Mouse (Mus musculus) CH12.LX (cell line): ENCODE data around the gene Calml3. TPM values are rescaled to one million over a fixed set of nuclear protein-coding genes. Genes with fewer than 3 reads are reported as not detected.

Experiments used
- DNase-seq: peaks from one replicate; pipeline ENCODE4 v3.0.0-alpha.2; 2013; ENCODE audit errors: extremely low read depth
- H3K27ac ChIP-seq: 2 replicates; pipeline ENCODE4 v1.5.1; 2012; ENCODE audit warnings: low read depth, mild to moderate bottlenecking, control low read depth, moderate library complexity; ENCODE audit not compliant: insufficient read depth
- H3K27me3 ChIP-seq: replicated peaks from 2 replicates; pipeline ENCODE3; 2012; ENCODE audit warnings: inconsistent platforms
- H3K36me3 ChIP-seq, 2 experiments: replicated peaks in 1 of 2; 2 replicates each; pipeline versions ENCODE3 to v1.6.1; 2012; ENCODE audit warnings: inconsistent platforms in 1 of 2, low read length in 1 of 2, mild to moderate bottlenecking in 1 of 2, mixed read lengths in 1 of 2, moderate library complexity in 1 of 2; ENCODE audit not compliant: control insufficient read depth in 1 of 2, insufficient read depth in 1 of 2
- H3K4me1 ChIP-seq, 2 experiments: 2 replicates each; pipeline ENCODE4 v1.6.1; 2012; ENCODE audit warnings: inconsistent platforms in 1 of 2, moderate library complexity in 1 of 2; ENCODE audit not compliant: insufficient read depth in 2 of 2, control insufficient read depth in 1 of 2
- H3K4me2 ChIP-seq: 2 replicates; pipeline ENCODE4 v1.6.1; 2012; ENCODE audit warnings: low read depth, mild to moderate bottlenecking, control low read depth; ENCODE audit not compliant: poor library complexity, insufficient read depth, severe bottlenecking
- H3K4me3 ChIP-seq, 3 experiments: fragments of 150-350 bp in 1 of 3; sonication (generic) in 1 of 3; replicated peaks in 1 of 3; 2 replicates each; pipeline versions ENCODE3 to v1.5.1; 2011 to 2012; ENCODE audit warnings: low read depth in 2 of 3, low read length in 2 of 3, mild to moderate bottlenecking in 2 of 3, moderate library complexity in 2 of 3, control low read depth in 1 of 3, improper control_type of control experiment in 1 of 3, inconsistent platforms in 1 of 3, mixed read lengths in 1 of 3; ENCODE audit not compliant: poor library complexity in 1 of 3
- H3K79me2 ChIP-seq: replicated peaks from 2 replicates; pipeline ENCODE4 v1.6.1; 2012; ENCODE audit warnings: mild to moderate bottlenecking, moderate library complexity; ENCODE audit not compliant: control insufficient read depth, poor library complexity, insufficient read depth, severe bottlenecking; ENCODE audit errors: extremely low read depth
- H3K9ac ChIP-seq: 2 replicates; pipeline ENCODE4 v1.6.1; 2012; ENCODE audit warnings: low read depth, mild to moderate bottlenecking, control low read depth, moderate library complexity; ENCODE audit not compliant: insufficient read depth
- H3K9me3 ChIP-seq: replicated peaks from 2 replicates; pipeline ENCODE3; 2012; ENCODE audit warnings: low read length, inconsistent platforms, mixed read lengths
- ELF1 ChIP-seq: IDR thresholded peaks from 2 replicates; pipeline ENCODE4 v1.6.1; 2014; ENCODE audit warnings: low read depth, mild to moderate bottlenecking, inconsistent platforms, low read length, improper control_type of control experiment
- EP300 ChIP-seq: IDR thresholded peaks from 2 replicates; pipeline ENCODE4 v1.6.1; 2011; ENCODE audit warnings: low read length, improper control_type of control experiment
- ETS1 ChIP-seq: conservative IDR thresholded peaks from 2 replicates; pipeline ENCODE4 v1.6.1; 2012; ENCODE audit warnings: low read depth, mild to moderate bottlenecking, inconsistent platforms, low read length, improper control_type of control experiment, moderate library complexity
- MAX ChIP-seq: IDR thresholded peaks from 2 replicates; pipeline ENCODE4 v1.6.1; 2011; ENCODE audit warnings: low read length, improper control_type of control experiment
- POLR2AphosphoS2 ChIP-seq: IDR thresholded peaks from 2 replicates; pipeline ENCODE4 v1.6.1; 2011; ENCODE audit warnings: low read depth, low read length, improper control_type of control experiment
- SIN3A ChIP-seq: IDR thresholded peaks from 2 replicates; pipeline ENCODE4 v1.6.1; 2012; ENCODE audit warnings: low read length, improper control_type of control experiment, inconsistent platforms
- SMC3 ChIP-seq: IDR thresholded peaks from 2 replicates; pipeline ENCODE4 v1.6.1; 2011; ENCODE audit warnings: low read depth, low read length, improper control_type of control experiment
- TBP ChIP-seq: conservative IDR thresholded peaks from 2 replicates; pipeline ENCODE4 v1.6.1; 2011; ENCODE audit warnings: low read depth, low read length, improper control_type of control experiment
- UBTF ChIP-seq: IDR thresholded peaks from 2 replicates; pipeline ENCODE4 v1.6.1; 2012; ENCODE audit warnings: low read depth, mild to moderate bottlenecking, inconsistent platforms, low read length, improper control_type of control experiment, moderate library complexity
- dilution Hi-C: fragments of 300-500 bp; cut with MboI; formaldehyde crosslinking; loops from 2 replicates; pipeline ENCODE4 v1.14.3; 2020; ENCODE audit warnings: low sequenced_read_pairs; ENCODE audit not compliant: extremely low pct_unique_long_range_greater_than_20kb, extremely low pct_ligation_motif_present
- in situ Hi-C: fragments of 300-500 bp; cut with MboI; formaldehyde crosslinking; loops from 3 replicates; pipeline ENCODE4 v1.14.3; 2019; ENCODE audit warnings: low sequenced_read_pairs, low pct_ligation_motif_present, low pct_unique_long_range_greater_than_20kb, mixed read lengths
- polyA plus RNA-seq: library from polyadenylated mRNA; unstranded; fragments of >175 nt; gene quantifications from 2 replicates; pipeline ENCODE4 v1.2.1, GENCODE M21; 2012; ENCODE audit warnings: low read depth; ENCODE audit not compliant: insufficient read length
- total RNA-seq, 2 experiments: library from RNA; depleted of rRNA; stranded (reverse); fragments of 300-350 nt in 1 of 2; fragments of >200 nt in 1 of 2; gene quantifications; 2 replicates each; pipeline ENCODE4 v1.2.3; 2012 to 2014

Gene Calml3
- total and polyA plus RNA-seq, 3 experiments: not detected

DNA sequence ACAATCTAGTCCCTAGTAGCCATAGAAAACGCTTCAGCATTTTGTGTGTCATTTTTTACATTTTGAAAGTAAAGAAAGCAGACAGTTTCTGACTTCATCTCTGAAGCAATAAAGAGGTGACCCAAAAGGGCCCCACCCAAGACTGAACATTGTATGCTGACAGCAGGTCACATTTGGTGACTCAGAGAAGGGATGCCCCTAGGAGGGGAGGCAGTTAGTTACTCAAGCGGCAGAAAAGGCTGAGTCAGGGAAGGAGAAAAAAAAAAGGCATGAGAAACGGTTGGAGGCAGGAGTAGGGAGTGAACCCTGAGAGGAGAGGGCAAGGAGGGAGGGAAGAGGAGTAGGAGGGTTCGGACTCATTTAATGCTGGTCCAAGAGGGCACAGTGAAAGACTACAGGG is 18.0 kb upstream of the Calml3 start:
- no peak for TF ChIP-seq MAX
- TF ChIP-seq SMC3: no peak
- TF ChIP-seq, all 38 proteins: peak for 0
- Histone ChIP-seq H3K4me2 (no peak overlapping the region), H3K27me3 (no peaks in the 10 kb centered on the region), H3K4me1 (peaks cover 0 to 6% of the 10 kb centered on the region in 2 experiments; a peak in 2 of 4 replicates), H3K4me3 (no peak overlapping the region), H3K27ac (no peak overlapping the region), H3K79me2 (no peaks in the 10 kb centered on the region), H3K9ac (no peak overlapping the region), H3K9me3 (no peaks in the 10 kb centered on the region), H3K36me3 (no peaks in the 10 kb centered on the region)
- DNase-seq: no peak
- dilution Hi-C loops: no loop called here
- in situ Hi-C loops: no loop called here

DNA sequence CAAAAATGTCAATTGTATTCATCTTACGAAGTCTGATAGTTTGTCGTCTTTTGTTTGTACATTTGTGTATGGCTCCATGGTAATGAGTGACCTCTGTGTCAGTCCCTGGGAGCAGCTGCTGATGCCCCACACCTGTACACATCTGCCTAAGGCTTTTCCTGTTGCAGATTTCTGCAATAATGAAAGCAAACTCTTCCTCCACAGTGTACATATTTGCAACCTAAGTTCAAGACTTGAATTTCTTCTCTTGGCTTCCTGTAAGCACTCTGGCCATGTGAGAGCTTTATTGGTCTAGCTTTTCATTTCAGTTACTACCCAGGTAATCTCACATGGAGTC is 14.6 kb upstream of the Calml3 start:
- H3K4me2 ChIP-seq: no peak overlapping the region
- no peak for TF ChIP-seq ETS1
- H3K27ac ChIP-seq: no peak overlapping the region

DNA sequence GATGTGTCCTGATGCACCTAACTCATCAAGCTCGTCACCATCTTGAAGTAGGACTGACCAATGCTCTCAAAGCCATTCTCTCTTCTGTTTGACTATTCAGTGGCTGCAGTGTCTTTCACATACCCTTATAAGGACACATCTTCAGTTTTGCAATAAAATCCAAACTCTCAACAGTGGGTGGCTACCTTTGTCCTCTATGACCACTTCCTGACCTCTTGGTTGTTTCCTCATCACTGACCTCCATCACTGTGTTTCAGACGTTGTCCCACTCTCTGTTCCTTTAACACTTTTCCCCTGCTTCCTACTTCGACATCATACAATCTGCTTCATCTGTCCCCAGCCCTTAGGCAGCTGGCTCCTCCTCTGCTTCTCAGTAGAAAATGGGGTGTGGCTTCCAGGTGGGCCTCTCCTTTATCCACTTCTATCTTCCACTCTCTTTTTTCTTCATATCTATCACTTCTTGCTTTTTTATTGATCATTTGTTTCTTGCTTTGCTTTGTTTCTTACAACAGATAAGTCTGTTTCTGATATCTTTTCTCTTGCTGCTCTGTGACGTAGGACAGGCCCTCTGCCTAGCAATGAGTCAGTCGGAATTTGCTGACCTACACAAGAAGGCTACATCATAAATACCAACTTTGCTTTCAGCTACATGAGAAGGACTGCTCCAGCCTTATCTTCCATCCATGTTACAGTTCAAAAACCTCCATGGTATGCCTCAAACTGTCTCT is 14.1 kb upstream of the Calml3 start:
- no peaks in the 10 kb centered on the region for H3K79me2 ChIP-seq
- no peak for DNase-seq
- no peak overlapping the region for H3K27ac ChIP-seq
- no peak for TF ChIP-seq POLR2AphosphoS2
- no peak for TF ChIP-seq ELF1
- TF ChIP-seq UBTF: no peak
- no peak for TF ChIP-seq TBP
- TF ChIP-seq EP300: no peak
- no peak for TF ChIP-seq SMC3
- TF ChIP-seq SIN3A: no peak
- TF ChIP-seq, all 38 proteins: peak for 0
- H3K4me1 ChIP-seq: no peaks in the 10 kb centered on the region
- H3K4me2 ChIP-seq: no peak overlapping the region; the same call in 1 of the 2 replicates
- H3K9me3 ChIP-seq: no peaks in the 10 kb centered on the region
- H3K9ac ChIP-seq: no peak overlapping the region
- no peaks in the 10 kb centered on the region for H3K27me3 ChIP-seq
- dilution Hi-C loops: no loop called here
- no peaks in the 10 kb centered on the region for H3K36me3 ChIP-seq
- in situ Hi-C loops: no loop called here
- no peak overlapping the region for H3K4me3 ChIP-seq

More for the DNA sequence above, 14.6 kb upstream of the Calml3 start:
- Histone ChIP-seq H3K36me3 (no peaks in the 10 kb centered on the region), H3K9ac (no peak overlapping the region), H3K9me3 (no peaks in the 10 kb centered on the region), H3K79me2 (no peaks in the 10 kb centered on the region), H3K4me1 (no peaks in the 10 kb centered on the region), H3K4me3 (no peak overlapping the region), H3K27me3 (no peaks in the 10 kb centered on the region)
- in situ Hi-C loops: no loop called here
- no peak for DNase-seq
- dilution Hi-C loops: no loop called here
